ENCODE assay signal across 19 mouse cellular contexts in genomic region chr7:133234326-133234725, GRCm38 (mm10).
"Had no signal": no experiment of that assay in that cellular context is flagged by ENCODE, and none has a peak within 500 bp of the region (broad histone marks: within the 10 kb centered on the region; RNA-seq: fewer than 3 reads in every experiment).

No protein-coding gene starts in this region.

- H3K4me3 ChIP-seq: layer of hippocampus, adult 2 months; limb, embryonic 15.5 days; liver, embryonic 12.5 days; midbrain, embryonic 10.5 days; myocyte; neural tube, embryonic 15.5 days had no signal

- DNase-seq: kidney, adult 11 months; kidney, adult 9 months; kidney, postnatal 36 days; lung, embryonic 14.5 days; lung, postnatal 10 days; lung, postnatal 4 days; midbrain, embryonic 14.5 days; thymus, adult 18-20 months; thymus, postnatal 14 days had no signal

- H3K27ac ChIP-seq: kidney, postnatal 0 days; layer of hippocampus, adult 2 months; limb, embryonic 15.5 days; liver, embryonic 12.5 days; midbrain, embryonic 10.5 days; neural tube, embryonic 15.5 days; stomach, postnatal 0 days had no signal

- H3K9ac ChIP-seq: limb, embryonic 15.5 days; liver, embryonic 12.5 days; lung, embryonic 14.5 days; neural tube, embryonic 15.5 days had no signal

- H3K9me3 ChIP-seq: limb, embryonic 15.5 days; liver, embryonic 12.5 days; midbrain, embryonic 10.5 days; neural tube, embryonic 15.5 days had no signal

- H3K4me2 ChIP-seq: limb, embryonic 15.5 days; liver, embryonic 12.5 days; lung, embryonic 14.5 days; neural tube, embryonic 15.5 days had no signal

- H3K4me1 ChIP-seq: limb, embryonic 15.5 days; liver, embryonic 12.5 days; midbrain, embryonic 10.5 days had no signal

- ATAC-seq: hindbrain, embryonic 16.5 days; inflammation-experienced regulatory T-cells, adult 6 months; liver, embryonic 12.5 days had no signal

- H3K36me3 ChIP-seq: limb, embryonic 15.5 days; liver, embryonic 12.5 days; midbrain, embryonic 10.5 days; neural tube, embryonic 15.5 days had no signal

- H3K27me3 ChIP-seq: neural tube, embryonic 15.5 days had no signal
